Mouse (Mus musculus) heart, adult 18-20 months (tissue): ENCODE data around the gene Timm13. TPM values are rescaled to one million over a fixed set of nuclear protein-coding genes. Genes with fewer than 3 reads are reported as not detected.

Experiments
- DNase-seq, 2 experiments: peaks; one replicate each; pipeline ENCODE4 v3.0.0; 2021 to 2022; ENCODE audit warnings: mixed read lengths in 1 of 2
- total RNA-seq, 2 experiments: library from RNA; stranded (reverse); gene quantifications; 2 replicates each; pipeline ENCODE4 v1.2.3; 2021

Gene Timm13
- total RNA-seq, 2 experiments from 2014 or later: 125 to 144 TPM

DNA sequence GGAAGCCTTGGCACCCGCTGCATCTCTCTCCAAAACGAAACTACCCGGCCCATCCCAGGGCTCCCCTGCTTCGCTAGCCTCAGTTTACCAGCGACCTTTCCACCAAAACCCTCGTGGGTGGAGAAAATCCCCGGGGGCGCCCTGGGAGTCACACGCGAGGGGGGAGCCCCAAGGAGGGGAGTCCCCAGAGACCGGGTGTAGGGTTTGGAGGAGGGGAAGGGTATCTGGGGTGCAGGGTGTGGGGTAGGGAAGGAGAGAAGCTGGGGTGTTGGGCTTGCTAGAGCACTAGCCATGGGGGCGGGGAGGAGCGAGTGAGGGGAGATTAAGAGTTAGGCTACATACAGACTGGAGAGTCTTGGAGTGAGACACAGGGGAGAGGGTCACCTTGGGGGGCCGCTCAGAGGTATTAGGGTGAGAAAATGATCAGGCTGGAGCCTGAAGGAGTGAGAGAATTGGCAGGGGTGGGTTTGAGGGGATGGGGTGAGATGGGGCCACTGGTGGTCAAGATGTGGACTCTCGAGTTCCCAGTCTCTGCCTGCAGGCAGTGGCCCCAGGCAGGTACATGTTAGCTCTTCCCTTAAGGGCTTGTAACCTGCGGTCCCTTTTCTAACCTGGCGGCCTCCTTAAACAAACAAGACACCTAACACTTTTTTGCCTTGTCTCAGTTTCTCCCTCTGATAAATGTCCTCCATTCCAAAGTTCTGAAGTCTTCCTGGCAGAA is 32.1 kb upstream of the Timm13 start:
- peak in 1 of 2 experiments; percentile 56 for DNase-seq

GRCm38 (mm10) chr10:80932206-80932605 is 31.4 kb upstream of the Timm13 start:
- DNase-seq: peak in 1 of 2 experiments; percentile 63

DNA sequence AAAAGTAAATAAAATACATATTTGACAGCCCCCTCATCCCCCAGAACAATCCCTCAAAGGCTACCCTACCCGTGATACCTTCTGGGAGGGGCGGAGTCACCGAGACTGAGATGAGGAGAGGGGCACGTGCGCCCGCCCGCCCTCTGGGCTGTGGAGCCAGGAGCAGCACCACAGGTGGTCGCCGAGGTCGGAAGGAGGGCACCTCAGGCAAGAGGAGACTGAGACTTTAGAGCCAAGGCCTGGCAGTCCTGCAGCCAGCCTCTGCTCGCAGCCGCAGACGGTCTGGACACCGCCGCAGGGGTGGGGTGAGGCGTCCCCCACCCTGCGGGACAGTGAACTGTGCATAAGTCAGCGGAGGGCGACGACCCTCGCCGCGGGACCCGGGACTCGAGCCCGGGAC is 30.9 kb upstream of the Timm13 start:
- DNase-seq: no peak

- peak; percentile 74 to 81 for DNase-seq
These were observed 30.4 kb upstream of the Timm13 start for GRCm38 (mm10) chr10:80931153-80931671.

DNA sequence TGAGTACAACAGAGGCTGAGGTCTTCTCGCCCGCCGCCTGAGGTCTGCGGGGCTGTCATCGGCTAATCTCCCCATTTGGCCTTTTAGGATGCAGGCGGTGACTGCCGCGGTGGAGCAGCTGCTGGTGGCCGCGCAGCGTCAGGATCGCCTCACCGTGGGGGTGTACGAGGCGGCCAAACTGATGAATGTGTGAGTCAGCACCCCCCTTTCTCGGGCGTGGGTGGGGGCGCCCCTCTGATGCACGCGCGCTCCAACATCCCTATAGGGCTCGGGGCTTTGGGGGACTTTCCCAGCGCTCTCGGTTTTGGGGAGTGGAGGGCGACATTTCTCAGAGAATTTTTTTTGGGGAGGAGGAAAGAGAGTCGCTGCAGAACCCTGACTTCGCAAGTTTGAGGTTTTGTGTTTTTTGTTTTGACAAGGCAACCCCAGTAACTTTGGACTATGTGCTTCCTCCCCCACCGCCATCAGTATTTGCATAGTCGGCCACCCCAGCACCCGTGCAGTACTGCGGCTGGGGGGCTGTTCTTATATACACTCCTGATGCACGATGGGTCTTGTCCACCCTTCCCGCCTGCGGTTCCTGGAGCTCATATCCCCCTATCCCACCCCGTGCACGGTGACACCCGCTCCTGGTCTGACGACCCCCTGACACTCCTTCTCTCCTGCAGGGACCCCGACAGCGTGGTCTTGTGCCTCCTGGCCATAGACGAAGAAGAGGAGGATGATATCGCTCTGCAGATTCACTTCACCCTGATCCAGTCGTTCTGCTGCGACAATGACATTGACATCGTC is 29.8 kb upstream of the Timm13 start:
- peak in 1 of 2 experiments; percentile 57 for DNase-seq

DNA sequence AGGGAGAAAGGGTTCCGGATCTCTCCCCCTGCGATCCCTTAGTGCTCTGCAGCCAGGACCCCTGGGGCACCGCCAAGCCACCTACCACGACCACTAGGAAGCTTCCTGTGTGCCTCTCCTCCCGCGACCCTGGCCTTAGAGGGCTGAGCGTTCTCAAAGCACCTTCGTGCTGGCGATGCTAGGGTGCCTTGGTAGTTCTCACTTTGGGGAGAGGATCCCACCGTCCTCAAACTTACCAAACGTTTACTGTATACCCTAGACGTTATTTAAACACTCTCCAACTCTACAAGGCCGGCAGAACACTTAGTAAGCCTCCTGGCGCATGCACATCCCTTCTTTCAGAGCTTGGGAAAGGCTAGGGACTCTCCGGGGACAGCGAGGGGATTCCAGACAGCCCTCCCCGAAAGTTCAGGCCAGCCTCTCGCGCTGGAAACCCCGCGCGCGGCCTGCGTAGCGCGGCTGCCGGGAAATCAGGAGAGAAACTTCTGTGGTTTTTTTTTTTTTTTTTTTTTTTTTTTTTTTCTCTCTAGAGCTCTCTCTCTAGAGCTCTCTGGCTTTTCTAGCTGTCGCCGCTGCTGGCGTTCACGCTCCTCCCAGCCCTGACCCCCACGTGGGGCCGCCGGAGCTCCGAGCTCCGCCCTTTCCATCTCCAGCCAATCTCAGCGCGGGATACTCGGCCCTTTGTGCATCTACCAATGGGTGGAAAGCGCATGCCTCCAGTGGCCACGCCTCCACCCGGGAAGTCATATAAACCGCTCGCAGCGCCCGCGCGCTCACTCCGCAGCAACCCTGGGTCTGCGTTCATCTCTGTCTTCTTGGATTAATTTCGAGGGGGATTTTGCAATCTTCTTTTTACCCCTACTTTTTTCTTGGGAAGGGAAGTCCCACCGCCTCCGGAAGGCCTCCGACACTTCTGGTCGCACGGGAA is 28.8 kb upstream of the Timm13 start, which contains the start of gene Gadd45b:
TSS of gene Gadd45b (plus strand) at position 775 of the 928 bp plus-strand sequence.
- DNase-seq: peak; percentile 99 to 100

DNA sequence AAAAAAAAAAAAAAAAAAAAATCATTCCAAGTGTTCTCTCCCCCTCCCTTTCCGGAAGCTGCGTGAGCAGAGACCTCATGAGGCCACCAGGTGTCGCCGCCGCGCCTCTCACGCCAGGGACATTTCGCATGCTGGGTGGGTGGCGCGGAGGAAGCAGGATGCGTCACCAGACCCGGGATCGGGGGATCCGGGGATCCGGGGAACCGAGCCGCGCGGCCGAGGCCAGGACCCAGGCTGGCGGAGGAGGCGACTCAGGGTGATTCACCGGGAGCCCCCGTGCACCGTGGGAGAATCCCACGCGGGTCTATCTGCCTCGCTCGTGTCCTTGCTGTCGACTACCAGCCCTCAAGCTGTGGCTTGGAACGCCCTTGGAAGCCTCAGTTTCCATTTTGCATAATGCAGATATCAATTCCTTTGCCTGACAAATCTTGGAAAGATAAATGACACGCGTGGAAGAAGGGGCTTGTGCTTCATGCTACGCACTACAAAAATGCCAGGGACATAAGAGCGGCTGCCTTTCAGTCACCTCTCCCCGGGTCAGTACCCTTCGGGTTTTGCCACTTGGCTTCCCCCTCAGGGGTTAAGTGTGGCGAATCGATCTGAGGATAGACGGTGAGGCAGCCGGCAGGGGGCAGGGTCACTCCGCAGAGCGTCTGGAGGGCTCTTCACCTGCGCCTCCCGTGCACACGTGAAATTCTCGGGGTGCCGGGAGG is 28.0 kb upstream of the Timm13 start:
- DNase-seq: peak; percentile 94

DNA sequence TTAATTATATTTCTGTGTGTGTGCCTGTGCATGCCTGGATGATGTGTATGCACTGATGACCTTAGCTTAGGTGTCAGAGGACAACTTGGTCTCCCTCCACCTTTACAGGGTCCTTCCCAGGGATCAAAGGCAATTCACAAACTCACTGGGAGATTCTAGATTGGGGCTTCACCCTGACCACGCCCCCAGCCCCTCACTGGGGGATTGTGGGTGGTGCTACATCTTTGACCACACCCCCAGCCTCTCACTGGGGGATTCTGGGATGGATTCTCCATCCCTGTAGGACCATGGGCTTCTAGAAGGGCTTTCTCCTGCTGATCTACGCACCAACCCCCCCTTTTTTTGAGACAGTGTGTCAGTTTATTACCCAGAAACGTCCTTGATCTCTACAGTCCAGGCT is 24.7 kb upstream of the Timm13 start:
- DNase-seq: no peak

DNA sequence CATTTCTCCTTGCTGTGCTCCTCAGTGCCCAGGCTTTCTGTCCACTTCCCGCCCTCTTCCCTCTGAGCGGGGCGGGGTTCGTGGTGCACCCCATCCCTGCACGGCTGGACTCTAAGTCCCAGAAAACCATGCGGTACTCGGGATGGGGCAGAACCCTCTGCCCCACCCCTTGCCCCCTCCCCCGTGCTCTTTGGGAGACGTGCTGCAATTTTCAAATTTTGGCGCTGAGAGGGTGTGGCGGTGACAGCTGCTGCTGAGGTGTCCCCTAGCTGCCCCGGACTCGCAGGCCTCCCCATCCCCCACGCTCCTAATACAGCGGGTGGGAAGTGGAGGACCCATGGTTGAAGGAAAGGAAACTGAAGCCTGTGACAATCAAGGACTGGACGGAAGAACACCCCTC is 21.2 kb upstream of the Timm13 start:
- peak; percentile 65 to 76 for DNase-seq

DNA sequence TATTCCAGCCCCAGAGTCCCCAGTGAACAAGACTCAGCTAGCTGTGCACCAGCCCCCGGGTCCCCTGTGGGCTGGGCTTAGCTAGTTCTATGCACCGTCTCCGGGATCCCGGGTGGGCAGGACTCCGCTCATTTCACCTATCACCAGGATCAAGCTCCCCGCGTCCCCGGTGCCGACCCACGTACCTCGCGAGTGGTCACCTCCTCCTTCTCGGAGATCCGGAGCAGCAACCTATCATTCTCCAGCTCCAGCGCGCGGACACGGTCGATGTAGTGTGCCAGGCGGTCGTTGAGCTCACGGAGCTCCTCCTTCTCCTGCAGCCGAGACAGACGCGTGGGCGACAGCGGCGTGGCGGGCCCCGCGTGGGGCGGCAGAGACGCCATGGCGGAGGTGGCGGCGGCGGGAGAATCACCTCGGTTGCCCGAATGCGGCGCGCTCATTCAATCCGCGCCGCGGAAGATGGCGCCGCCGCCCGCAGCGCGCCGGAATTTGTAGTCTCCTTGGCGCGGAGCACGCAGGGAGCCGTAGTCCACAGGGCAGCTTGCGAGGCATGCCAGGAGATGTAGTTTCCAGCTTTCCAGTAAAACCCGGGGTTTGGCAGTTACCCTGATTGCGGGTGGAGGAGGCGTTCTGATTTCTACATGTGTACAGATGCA is 17.1 kb upstream of the Timm13 start, which contains the start of gene Lmnb2:
TSS of gene Lmnb2 (minus strand) at position 467 of the 656 bp plus-strand sequence.
- DNase-seq: peak; percentile 78 to 82

DNA sequence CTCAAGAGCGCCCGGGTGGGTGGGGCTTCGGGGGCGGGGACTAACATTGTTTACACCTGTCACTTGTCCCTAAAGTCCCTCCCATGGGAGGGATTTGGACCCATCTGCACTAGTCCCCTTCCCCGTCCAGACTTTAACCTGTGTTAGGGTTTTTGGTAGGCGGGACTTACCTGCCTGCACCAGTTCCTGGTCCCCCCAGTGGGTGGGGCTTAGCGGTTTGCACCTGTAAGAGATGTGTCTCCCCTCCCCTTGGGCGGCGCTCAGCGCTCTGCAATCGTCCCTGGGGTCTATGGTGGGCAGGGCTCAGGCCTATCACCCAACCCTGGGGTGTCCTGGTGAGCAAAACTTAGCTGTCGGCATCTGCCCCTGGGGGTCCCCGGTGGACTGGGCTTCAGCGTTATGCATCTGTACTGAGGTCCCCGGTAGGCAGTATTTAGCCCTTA is 16.6 kb upstream of the Timm13 start:
- no peak for DNase-seq

GRCm38 (mm10) chr10:80915736-80916135 is 15.0 kb upstream of the Timm13 start:
- DNase-seq: no peak

GRCm38 (mm10) chr10:80915260-80915659 is 14.5 kb upstream of the Timm13 start:
- no peak for DNase-seq

DNA sequence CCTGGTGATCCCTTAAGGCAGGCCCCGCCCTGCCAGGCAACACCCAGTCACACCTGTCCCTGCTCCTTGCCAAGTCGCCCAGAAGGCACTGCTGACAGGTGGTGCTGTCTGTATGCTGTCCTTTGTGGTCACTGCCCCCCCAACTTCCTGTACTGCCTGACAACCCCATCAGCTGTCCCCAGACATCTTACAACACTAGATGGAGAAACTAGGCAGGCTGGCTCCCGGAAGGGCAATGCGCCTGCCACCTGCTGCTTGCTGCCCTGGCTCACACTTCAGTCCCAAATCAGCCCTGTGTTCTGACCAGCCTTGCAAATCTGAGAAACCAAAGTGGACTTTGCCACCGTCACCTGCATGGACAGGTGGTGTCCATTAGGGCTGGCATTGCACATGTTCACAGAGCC is 13.5 kb upstream of the Timm13 start:
- no peak for DNase-seq

DNA sequence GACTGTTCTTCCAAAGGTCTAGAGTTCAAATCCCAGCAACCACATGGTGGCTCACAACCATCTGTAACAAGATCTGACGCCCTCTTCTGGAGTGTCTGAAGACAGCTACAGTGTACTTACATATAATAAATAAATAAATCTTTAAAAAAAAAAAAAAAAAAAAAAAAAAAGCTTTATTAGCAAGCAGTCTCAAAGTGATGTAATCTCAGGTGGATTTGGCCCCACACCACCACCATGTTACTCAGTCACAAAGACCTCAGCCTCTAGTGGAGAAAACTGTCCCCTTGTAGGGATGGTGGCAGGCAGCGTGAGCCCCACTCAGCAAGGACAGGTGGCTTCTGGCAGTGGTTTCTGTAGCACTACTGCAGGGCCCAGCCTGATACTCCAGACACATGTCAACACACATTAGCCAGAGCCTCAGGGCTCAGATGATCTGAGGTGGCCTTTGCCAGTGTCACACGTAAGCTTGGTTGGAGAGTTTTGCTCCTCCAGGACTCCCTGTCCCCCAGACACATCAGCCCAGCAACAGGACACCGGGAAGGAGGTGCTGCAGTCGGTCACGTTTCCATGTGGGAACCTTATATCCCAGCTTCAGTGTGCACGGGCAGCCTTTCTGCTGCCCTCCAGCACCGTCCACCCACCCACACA is 12.7 kb upstream of the Timm13 start:
- DNase-seq: no peak

DNA sequence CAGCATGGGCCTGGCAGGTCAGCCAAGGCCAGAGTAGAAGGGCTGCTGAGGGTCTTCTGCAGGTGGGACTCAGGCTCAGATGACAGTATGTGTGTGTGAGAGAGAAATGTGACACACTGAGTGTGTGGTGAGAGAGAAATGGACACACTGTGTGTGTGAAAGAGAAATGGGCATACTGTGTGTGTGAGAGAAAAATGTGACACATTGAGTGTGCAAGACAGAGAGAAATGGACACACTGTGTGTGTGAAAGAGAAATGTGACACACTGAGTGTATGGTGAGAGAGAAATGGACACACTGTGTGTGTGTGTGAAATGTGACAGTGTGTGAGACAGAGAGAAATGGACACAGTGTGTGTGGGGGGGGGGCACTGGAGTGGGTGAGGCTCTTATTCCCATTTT is 11.1 kb upstream of the Timm13 start:
- DNase-seq: no peak

DNA sequence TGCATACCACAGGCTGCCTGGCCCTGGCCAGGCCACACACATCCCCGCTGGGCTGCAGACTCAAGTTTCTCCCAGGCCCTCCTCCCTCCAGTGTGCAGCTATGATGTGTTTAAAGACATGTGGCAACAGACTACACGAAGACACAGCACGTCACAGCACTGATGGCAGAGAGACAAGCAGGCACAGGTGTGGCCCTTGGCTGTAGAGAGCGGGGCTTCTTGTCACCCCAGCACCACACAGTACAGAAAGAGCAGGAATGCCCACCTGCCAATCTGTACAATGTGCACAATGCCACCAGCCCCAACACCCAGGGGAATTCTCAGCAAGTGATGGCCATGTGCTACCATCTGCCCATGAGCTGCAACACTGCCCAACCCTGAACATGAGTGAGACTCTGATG is 10.6 kb upstream of the Timm13 start:
- no peak for DNase-seq

GRCm38 (mm10) chr10:80909375-80910162 is 8.8 kb upstream of the Timm13 start:
- DNase-seq: no peak

- DNase-seq: no peak
These were observed 3.9 kb upstream of the Timm13 start for GRCm38 (mm10) chr10:80904709-80905108.
